Mouse (Mus musculus) embryonic fibroblast, embryonic 13.5 days (primary cell): ENCODE results near the gene Mrps7.

ENCODE experiments used
- CTCF ChIP-seq: IDR thresholded peaks from 2 replicates; pipeline ENCODE4 v1.5.1; 2011; ENCODE audit warnings: mild to moderate bottlenecking, control low read depth, low read length, moderate library complexity, borderline replicate concordance; ENCODE audit not compliant: insufficient read depth
- POLR2A ChIP-seq: IDR thresholded peaks from 2 replicates; pipeline ENCODE4 v1.6.1; 2011; ENCODE audit warnings: low read depth, mild to moderate bottlenecking, control low read depth, low read length, moderate library complexity

DNA sequence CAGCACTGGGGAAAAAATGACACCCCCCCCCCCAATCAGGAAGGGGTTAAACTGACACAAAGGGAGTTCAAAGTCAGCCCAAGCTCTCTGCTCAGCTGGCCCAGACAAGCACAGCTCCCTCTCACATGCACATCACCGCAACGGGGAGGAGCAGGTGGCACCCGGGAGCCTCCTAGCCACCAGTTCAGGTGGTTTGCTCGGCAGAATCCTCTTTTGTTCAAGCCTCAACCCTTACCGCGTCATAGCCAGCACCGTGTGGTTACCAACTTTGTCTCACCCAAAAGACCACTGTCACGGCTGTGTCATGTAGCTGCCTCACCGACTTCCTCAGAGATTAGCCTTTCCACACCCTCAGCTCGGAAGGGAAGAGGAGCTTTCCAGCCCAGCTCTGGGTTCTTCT lies 39.5 kb downstream of the Mrps7 start:
- no peak for TF ChIP-seq CTCF
- no peak for TF ChIP-seq POLR2A
